Mouse (Mus musculus) adrenal gland, postnatal 4 days (tissue): Measurements from ENCODE around the gene Galr3. TPM values are rescaled to one million over a fixed set of nuclear protein-coding genes. Genes with fewer than 3 reads are reported as not detected.

Experiments used
- DNase-seq, 2 experiments: peaks; one replicate each; pipeline ENCODE4 v3.0.0; 2021 to 2022; ENCODE audit warnings: low spot score in 2 of 2, mixed read lengths in 2 of 2
- total RNA-seq, 2 experiments: library from RNA; stranded (reverse); gene quantifications; 2 replicates each; pipeline ENCODE4 v1.2.3; 2021

The Galr3 gene
- total RNA-seq, 2 experiments from 2014 or later = 0.65 to 1.1 TPM

GRCm38 (mm10) chr15:79051461-79052360, 10.0 kb downstream of the Galr3 start:
- DNase-seq = no peak

- no peak for DNase-seq
Observed at GRCm38 (mm10) chr15:79052366-79052765, 10.7 kb downstream of the Galr3 start.

DNA sequence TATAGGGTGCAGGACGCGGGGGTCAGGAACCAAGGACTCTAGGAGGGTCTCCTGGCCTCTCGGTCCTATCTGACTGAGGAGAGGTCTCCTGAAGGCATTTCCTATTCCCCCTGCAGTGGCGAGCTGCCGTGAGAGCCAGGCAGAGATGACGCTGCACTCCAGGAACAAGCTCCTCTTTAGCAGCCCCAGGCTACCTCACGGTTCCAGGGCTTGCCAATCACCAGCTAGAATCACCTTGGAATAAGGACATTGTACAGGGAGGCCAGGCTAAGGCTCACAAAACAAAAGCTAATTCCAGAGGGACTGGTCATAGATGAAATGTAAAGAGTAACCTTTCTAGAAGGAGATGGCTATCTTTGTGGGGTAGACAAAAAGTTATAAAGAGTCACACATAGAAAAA, 14.9 kb downstream of the Galr3 start:
- DNase-seq = no peak

DNA sequence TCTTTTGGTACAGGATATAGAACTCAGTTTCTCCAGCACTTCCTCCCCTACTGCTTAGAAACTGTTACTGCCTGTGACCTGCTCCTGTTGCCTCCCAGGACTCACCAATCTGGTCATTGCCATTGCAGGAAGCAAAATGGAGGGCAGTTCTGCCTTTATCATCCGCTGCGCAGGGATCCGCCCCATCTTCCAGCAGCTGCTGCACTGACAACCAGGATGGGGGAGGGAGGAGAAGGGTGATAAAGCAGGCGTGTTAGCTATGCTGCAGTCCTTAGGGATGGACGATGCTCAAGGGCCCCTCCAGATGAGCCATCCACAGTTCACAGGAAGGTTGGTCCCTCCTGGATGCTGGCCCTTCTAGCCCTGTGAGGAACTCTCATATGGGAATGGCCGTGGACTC, 16.2 kb downstream of the Galr3 start:
- no peak for DNase-seq

- DNase-seq = no peak
Observed at GRCm38 (mm10) chr15:79060887-79061565, 19.3 kb downstream of the Galr3 start.

GRCm38 (mm10) chr15:79062376-79063159, 20.9 kb downstream of the Galr3 start, which contains the start of gene Ankrd54:
Gene Ankrd54 (minus strand): TSS chr15:79062893.
- DNase-seq = peak; percentile 92 to 93

GRCm38 (mm10) chr15:79063160-79063740, 21.6 kb downstream of the Galr3 start:
- DNase-seq = no peak

DNA sequence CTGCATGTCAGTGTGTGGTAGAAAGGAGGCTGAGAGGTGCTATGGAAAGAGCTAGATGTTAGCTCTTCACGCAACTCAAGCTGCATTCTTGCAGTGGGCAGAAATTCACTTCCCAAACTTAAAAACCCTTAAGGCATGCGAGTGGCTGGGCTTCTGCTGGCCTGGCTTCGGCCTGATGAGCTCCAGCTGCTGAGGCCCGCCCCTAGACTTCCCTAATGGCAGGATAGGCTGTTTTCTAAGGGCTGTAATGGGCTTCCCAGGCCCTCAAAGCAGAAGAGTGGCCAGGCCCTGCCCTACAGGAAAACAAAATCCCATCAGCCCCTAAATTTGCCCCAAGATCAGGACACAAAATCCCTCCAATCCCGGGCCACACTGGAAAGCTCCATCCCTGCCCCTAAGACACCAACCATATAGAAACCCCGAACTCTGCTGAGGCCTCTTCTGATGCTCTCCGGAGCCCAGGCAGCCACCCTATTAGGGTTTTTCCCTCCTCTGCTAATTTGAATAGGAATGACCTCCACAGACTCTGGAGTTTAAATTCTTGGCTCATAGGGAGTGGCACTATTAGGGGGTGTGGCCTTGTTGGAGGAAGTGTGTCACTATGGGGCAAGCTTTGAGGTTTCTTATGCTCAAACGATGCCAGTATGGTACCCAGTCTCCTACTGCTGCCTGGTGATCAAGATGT, 23.5 kb downstream of the Galr3 start:
- DNase-seq = no peak

- DNase-seq = no peak
Observed at GRCm38 (mm10) chr15:79066276-79066675, 24.6 kb downstream of the Galr3 start.

DNA sequence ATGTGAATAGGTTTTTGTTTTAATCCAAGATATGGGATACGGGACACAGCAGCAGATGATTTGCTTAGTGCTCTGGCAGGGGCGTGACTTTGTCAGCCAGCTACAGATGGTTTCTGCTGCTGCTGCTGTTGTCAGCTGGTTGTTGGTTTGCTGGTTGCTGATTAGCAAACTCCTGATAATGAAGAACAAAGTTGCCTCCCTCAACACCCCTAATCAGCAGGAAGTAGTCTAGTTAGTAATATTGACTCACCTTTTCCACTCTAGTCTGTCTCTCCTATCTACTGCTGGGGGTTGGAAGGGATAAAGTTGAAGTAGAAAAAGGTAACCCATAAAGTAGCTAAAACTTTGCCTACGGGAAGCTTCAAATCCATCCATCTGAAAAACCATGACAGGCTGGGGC, 25.9 kb downstream of the Galr3 start:
- no peak for DNase-seq

DNA sequence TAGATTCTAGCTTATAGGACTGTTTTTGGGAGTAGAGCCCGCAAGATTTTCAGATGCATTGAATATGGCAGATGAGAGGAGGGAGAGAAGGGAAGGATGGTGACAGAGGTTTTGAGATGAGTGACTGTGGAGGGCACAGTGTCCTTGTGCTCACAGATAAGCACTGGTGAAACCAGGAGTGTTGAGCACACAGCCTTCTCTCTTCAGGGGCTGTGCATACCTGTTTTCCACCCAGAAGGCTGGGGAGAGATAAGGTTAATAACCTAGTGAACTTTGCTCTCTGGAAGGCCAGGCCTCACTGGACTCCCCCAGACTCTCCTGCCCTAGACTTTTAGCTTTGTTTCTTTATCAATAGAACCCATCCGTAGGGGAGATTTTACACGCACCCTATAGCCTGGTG, 26.7 kb downstream of the Galr3 start:
- no peak for DNase-seq

DNA sequence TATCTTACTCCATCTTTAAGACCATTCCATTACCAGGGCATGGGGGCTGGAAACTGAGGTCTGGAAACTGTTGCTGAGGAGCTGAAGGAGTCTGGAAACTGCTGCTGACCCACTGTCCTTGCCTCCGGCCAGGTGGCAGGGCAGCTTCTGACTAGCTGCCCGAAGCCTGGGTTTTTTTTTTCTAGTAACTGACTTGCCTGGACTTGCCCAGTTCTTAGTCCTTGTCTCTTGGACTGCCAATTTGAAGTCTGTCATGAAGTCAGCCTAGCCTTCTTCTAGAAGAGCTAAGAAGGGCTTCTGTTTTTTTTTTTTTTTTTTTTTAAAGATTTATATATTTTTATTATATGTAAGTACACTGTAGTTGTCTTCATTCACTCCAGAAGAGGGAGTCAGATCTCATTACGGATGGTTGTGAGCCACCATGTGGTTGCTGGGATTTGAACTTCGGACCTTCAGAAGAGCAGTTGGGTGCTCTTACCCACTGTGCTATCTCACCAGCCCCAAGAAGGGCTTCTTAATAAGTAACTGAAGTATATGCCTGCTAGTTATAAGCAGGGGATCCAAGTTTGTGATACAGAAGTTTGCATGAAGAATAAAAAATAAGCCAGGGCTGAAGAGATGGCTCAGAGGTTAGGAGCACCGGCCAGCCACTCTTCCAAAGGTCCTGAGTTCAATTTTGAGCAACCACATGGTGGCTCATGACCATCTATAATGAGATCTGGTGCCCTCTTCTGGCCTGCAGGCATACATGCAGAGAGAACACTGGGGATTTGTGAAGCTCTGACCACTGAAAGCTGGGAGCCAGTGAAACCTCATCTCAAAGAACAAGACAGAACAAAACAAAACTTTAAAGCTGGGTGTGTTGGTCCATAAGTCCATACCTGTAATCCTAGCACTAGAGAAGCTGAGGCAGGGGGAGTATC, 29.7 kb downstream of the Galr3 start:
- no peak for DNase-seq

GRCm38 (mm10) chr15:79073752-79074151, 32.1 kb downstream of the Galr3 start:
- no peak for DNase-seq

DNA sequence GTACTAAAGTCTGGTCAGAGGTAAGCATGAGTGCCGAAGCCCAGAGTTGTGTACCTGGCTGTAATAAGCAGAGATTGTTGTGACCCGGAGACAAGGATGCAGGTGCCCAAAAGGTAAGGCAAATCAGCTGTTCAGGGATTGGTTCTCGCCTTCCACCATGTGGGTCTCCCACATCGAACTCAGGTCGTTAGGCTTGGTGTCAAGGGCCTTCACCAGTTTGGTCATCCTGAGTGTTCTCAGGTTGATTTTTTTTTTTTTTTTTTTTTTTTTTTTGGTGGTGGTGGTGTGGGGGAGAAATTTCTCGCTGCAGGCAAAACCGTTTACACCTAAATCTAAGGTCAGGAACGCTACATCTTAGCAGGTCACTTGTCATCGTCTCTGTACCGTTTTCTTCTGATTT, 32.8 kb downstream of the Galr3 start:
- DNase-seq = no peak

- peak; percentile 62 to 77 for DNase-seq
Observed at GRCm38 (mm10) chr15:79074913-79075532, 33.3 kb downstream of the Galr3 start, which contains the start of gene Eif3l. Gene Eif3l (plus strand): TSS chr15:79075179.

GRCm38 (mm10) chr15:79075658-79076365, 34.1 kb downstream of the Galr3 start:
- DNase-seq = no peak

DNA sequence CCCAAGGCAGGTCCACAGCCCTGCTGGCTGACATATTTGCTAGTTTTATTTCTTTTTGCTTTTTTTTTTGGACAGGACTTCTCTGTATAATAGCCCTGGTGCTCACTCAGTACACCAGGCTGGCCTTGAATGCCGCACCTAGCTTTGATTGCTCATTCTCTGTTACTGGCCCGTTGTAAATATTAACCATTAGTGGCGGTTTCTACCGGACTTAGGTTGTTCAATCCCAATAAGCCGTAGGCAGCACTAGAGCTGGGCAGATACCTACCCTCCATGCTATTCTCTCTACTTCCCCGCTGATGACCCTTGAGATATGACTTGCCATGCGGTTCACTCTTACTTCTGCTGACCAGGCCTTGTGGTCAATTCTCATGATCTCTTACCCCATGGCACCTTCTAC, 37.9 kb downstream of the Galr3 start:
- DNase-seq = no peak

DNA sequence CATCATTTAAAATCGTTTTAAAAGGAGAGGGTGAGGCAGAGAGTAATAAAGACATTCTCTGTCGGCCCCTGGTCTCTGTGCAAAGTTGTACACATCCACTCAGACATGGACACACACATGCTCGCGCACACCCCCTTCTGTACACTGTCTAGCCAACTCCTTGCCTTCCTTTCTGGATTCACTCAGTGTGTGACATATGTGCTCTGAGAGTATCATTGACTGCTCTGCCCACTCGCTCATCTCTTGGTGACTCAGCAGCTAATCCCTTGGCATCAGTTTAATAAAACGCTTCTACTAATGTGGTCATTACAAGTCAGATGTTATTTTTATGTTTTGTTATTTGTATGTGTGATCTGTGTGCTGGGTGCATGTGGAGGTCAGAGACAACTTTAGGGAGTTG, 50.6 kb downstream of the Galr3 start:
- no peak for DNase-seq
